22 mouse cellular contexts compared by ENCODE assay signal in the genomic region with DNA sequence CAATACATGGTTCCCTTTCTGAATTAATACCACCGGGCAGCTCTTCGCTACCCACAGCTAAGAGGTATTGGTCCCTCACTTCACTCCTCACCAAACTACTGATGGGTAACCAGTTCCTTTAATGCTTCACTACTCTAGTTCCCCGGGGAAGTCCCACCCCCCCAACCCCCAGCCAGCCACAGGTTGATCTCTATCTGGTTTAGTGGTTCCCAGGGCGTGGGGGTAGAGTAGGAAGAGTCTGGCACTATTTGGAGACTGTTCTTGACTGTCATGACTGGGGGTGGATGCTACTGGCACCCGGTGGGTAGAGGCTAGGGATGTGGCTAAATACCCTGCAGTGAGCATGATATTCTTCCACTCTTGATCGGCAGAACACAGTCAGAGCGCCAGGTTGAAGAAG.
DNase-seq lines count a peak whose midpoint lies in the region; ATAC-seq lines count a peak whose summit lies in the region.
"Had no signal": no experiment of that assay in that cellular context is flagged by ENCODE, and none has a peak within 500 bp of the region (broad histone marks: within the 10 kb centered on the region; RNA-seq: fewer than 3 reads in every experiment).

No protein-coding gene starts in this region.

- H3K4me2 ChIP-seq in forebrain, embryonic 11.5 days (ENCODE audit: low read depth, low read length, severe bottlenecking): no peak overlapping the region
- H3K4me2 ChIP-seq: embryonic facial prominence, embryonic 12.5 days; heart, embryonic 12.5 days; hindbrain, embryonic 14.5 days; liver, embryonic 15.5 days; midbrain, embryonic 13.5 days had no signal

- WGBS in forebrain, embryonic 11.5 days: 89% methylated on average over 7 of the region's 7 CpGs
- WGBS in embryonic facial prominence, embryonic 10.5 days: 87% methylated on average over 7 of the region's 7 CpGs

- peak; percentile 41 for DNase-seq in thymus, postnatal 0 days (ENCODE audit: low spot score)
- no peak for DNase-seq in thymus, postnatal 25 days
- DNase-seq in forebrain, embryonic 11.5 days (ENCODE audit: low spot score): no peak
- DNase-seq in embryonic facial prominence, embryonic 10.5 days (ENCODE audit: low spot score): no peak
- DNase-seq in adrenal gland, postnatal 4 days (ENCODE audit: low spot score in 2 of 2): no peak
- DNase-seq: cerebellum, adult 8-10 months; heart, postnatal 36 days; layer of hippocampus, postnatal 36 days; retina, postnatal 1 day; right cerebral cortex, postnatal 4 days had no signal

- H3K4me1 ChIP-seq in forebrain, embryonic 11.5 days (replicated peaks; ENCODE audit: control insufficient read depth, insufficient read depth, low read length): 0 out of 2 replicates have a peak, but pooled peaks cover 3% of the 10 kb centered on the region
- H3K4me1 ChIP-seq in embryonic facial prominence, embryonic 10.5 days: no peaks in the 10 kb centered on the region
- H3K4me1 ChIP-seq: embryonic facial prominence, embryonic 12.5 days; heart, embryonic 12.5 days; liver, embryonic 15.5 days; midbrain, embryonic 13.5 days had no signal

- H3K4me3 ChIP-seq in forebrain, embryonic 11.5 days (ENCODE audit: low read depth, low read length): no peak overlapping the region
- no peak overlapping the region for H3K4me3 ChIP-seq in embryonic facial prominence, embryonic 10.5 days
- H3K4me3 ChIP-seq: embryonic facial prominence, embryonic 12.5 days; erythroblast, embryonic 14.5 days; heart, embryonic 12.5 days; liver, embryonic 15.5 days; midbrain, embryonic 13.5 days had no signal

- peak; percentile 35 for ATAC-seq in CD4-positive, CD25-positive, alpha-beta regulatory T cell, adult 4 months
- peak; percentile 40 for ATAC-seq in inflammation-experienced regulatory T-cells, adult 6 months
- no peak for ATAC-seq in forebrain, embryonic 11.5 days (replicated peaks; ENCODE audit: low FRiP score)
- ATAC-seq: forebrain, embryonic 14.5 days; intestine, embryonic 16.5 days; lung, postnatal 0 days; midbrain, embryonic 13.5 days had no signal

- no peak overlapping the region for H3K27ac ChIP-seq in forebrain, embryonic 11.5 days (ENCODE audit: low read depth, low read length)
- H3K27ac ChIP-seq in embryonic facial prominence, embryonic 10.5 days (replicated peaks): no peak overlapping the region
- H3K27ac ChIP-seq: embryonic facial prominence, embryonic 12.5 days; hindbrain, embryonic 14.5 days; liver, embryonic 15.5 days; midbrain, embryonic 13.5 days; stomach, postnatal 0 days had no signal

- H3K27me3 ChIP-seq in forebrain, embryonic 11.5 days (ENCODE audit: control insufficient read depth, insufficient read depth, low read length): no peaks in the 10 kb centered on the region
- H3K27me3 ChIP-seq in embryonic facial prominence, embryonic 10.5 days (replicated peaks; ENCODE audit: low read depth, poor library complexity, severe bottlenecking): no peaks in the 10 kb centered on the region
- H3K27me3 ChIP-seq: embryonic facial prominence, embryonic 12.5 days; heart, embryonic 12.5 days; liver, embryonic 15.5 days; midbrain, embryonic 13.5 days had no signal

- no peaks in the 10 kb centered on the region for H3K9me3 ChIP-seq in forebrain, embryonic 11.5 days (ENCODE audit: control insufficient read depth, low read length)
- H3K9me3 ChIP-seq in embryonic facial prominence, embryonic 10.5 days: no peaks in the 10 kb centered on the region
- H3K9me3 ChIP-seq: embryonic facial prominence, embryonic 12.5 days; heart, embryonic 12.5 days; liver, embryonic 15.5 days; midbrain, embryonic 13.5 days had no signal

- H3K9ac ChIP-seq in forebrain, embryonic 11.5 days (ENCODE audit: low read length): no peak overlapping the region
- H3K9ac ChIP-seq: embryonic facial prominence, embryonic 12.5 days; heart, embryonic 12.5 days; hindbrain, embryonic 14.5 days; liver, embryonic 15.5 days; midbrain, embryonic 13.5 days had no signal

- H3K36me3 ChIP-seq in forebrain, embryonic 11.5 days (ENCODE audit: control insufficient read depth, insufficient read depth, low read length): no peaks in the 10 kb centered on the region
- H3K36me3 ChIP-seq in embryonic facial prominence, embryonic 10.5 days (replicated peaks): peaks cover 39% of the 10 kb centered on the region
